Mouse (Mus musculus): ENCODE results near the gene Rab20. TPM values are rescaled to one million over a fixed set of nuclear protein-coding genes. Genes with fewer than 3 reads are reported as not detected.

The Rab20 gene
- total and polyA plus RNA-seq, 3 experiments: not detected

DNA sequence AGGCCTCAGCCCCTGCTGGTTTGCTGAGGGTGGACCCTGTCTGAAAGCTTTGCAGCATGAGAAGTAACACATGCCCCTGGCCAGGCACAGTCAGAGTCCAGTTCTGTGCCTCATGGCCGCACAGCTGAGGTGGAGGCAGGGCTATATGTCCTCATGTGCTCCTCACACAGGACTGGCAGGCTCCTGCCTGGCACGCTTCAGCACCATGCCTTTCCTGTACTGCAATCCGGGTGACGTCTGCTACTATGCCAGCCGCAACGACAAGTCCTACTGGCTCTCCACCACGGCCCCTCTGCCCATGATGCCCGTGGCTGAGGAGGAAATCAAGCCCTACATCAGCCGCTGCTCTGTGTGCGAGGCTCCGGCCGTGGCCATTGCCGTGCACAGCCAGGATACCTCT is 32.7 kb downstream of the Rab20 start:
- no peaks in the 10 kb centered on the region for H3K9me3 ChIP-seq (replicated peaks)
- TF ChIP-seq CTCF (IDR thresholded peaks at IDR 0.05; ENCODE audit: low read depth, low read length) (no peak), GATA1 (IDR thresholded peaks at IDR 0.05; ENCODE audit: borderline replicate concordance, low read length) (no peak), TAL1 (conservative IDR thresholded peaks at IDR 0.05; ENCODE audit: low read depth, low read length) (no peak), GATA2 (IDR thresholded peaks at IDR 0.05; ENCODE audit: borderline replicate concordance, low read depth, low read length) (no peak), POLR2AphosphoS5 (IDR thresholded peaks at IDR 0.05; ENCODE audit: insufficient replicate concordance, low read depth, low read length) (no peak)
- H3K4me3 ChIP-seq (ENCODE audit: low read depth, low read length): no peak overlapping the region
- no peaks in the 10 kb centered on the region for H3K4me1 ChIP-seq (ENCODE audit: insufficient read depth, low read depth, low read length)
- DNase-seq (ENCODE audit: low spot score) (no peak), ATAC-seq (ENCODE audit: extremely low read depth, insufficient number of reproducible peaks, low FRiP score, poor library complexity, severe bottlenecking) (no peak)
- H3K36me3 ChIP-seq (replicated peaks): no peaks in the 10 kb centered on the region
- H3K27me3 ChIP-seq (ENCODE audit: insufficient read depth, low read length): peaks cover 11% of the 10 kb centered on the region

DNA sequence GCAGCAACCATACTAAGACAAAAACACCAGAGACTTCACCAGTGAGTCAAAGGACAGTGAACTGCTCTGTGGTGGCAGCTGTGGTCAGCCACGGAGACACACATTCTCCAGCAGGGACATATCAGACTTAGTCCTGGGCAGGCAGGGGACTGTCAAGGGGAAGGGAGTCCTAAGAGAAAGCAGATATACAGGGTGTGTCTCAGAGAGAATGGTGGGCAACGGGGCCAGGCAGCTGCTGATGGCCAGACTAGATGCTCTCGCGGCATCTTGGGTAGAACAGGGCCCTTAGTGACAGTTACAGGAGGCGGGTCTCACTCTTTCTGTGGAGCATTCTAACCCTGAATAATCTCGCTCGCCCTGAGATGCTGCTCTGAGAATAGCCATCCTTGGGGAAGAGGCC is 34.3 kb downstream of the Rab20 start:
- DNase-seq (ENCODE audit: low spot score) (no peak), ATAC-seq (ENCODE audit: extremely low read depth, insufficient number of reproducible peaks, low FRiP score, poor library complexity, severe bottlenecking) (no peak)
- Histone ChIP-seq H3K9me3 (replicated peaks) (no peaks in the 10 kb centered on the region), H3K27me3 (ENCODE audit: insufficient read depth, low read length) (peaks cover 9% of the 10 kb centered on the region; the same call in 1 of the 2 replicates), H3K36me3 (replicated peaks) (no peaks in the 10 kb centered on the region), H3K4me3 (ENCODE audit: low read depth, low read length) (no peak overlapping the region), H3K4me1 (ENCODE audit: insufficient read depth, low read depth, low read length) (no peaks in the 10 kb centered on the region)
- TF ChIP-seq GATA1 (IDR thresholded peaks at IDR 0.05; ENCODE audit: borderline replicate concordance, low read length): no peak
- TF ChIP-seq TAL1 (conservative IDR thresholded peaks at IDR 0.05; ENCODE audit: low read depth, low read length): no peak
- no peak for TF ChIP-seq POLR2AphosphoS5 (IDR thresholded peaks at IDR 0.05; ENCODE audit: insufficient replicate concordance, low read depth, low read length)
- TF ChIP-seq GATA2 (IDR thresholded peaks at IDR 0.05; ENCODE audit: borderline replicate concordance, low read depth, low read length): no peak
- TF ChIP-seq CTCF (IDR thresholded peaks at IDR 0.05; ENCODE audit: low read depth, low read length): no peak

DNA sequence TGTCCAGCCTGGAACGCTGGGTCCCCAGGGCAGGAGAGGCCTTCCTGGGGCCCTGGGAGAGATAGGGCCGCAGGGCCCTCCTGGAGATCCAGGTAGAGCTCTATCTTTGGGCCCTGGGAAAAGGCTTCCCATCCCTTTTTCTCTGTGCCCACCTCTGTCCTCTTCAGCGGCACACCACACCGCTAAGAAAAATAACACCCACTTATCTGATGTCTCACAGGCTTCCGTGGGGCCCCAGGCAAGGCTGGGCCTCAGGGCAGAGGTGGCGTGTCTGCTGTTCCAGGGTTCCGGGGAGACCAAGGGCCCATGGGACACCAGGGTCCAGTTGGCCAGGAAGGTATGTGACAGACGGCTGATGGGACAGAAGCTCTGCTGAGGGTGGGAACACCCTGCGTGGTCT is 34.9 kb downstream of the Rab20 start:
- Histone ChIP-seq H3K27me3 (ENCODE audit: insufficient read depth, low read length) (peaks cover 9% of the 10 kb centered on the region; the same call in 1 of the 2 replicates), H3K36me3 (replicated peaks) (no peaks in the 10 kb centered on the region), H3K4me1 (ENCODE audit: insufficient read depth, low read depth, low read length) (no peaks in the 10 kb centered on the region), H3K4me3 (ENCODE audit: low read depth, low read length) (no peak overlapping the region), H3K9me3 (replicated peaks) (no peaks in the 10 kb centered on the region)
- DNase-seq (ENCODE audit: low spot score): no peak
- no peak for TF ChIP-seq GATA2 (IDR thresholded peaks at IDR 0.05; ENCODE audit: borderline replicate concordance, low read depth, low read length)
- TF ChIP-seq GATA1 (IDR thresholded peaks at IDR 0.05; ENCODE audit: borderline replicate concordance, low read length): no peak
- TF ChIP-seq CTCF (IDR thresholded peaks at IDR 0.05; ENCODE audit: low read depth, low read length): no peak
- TF ChIP-seq POLR2AphosphoS5 (IDR thresholded peaks at IDR 0.05; ENCODE audit: insufficient replicate concordance, low read depth, low read length): no peak
- TF ChIP-seq TAL1 (conservative IDR thresholded peaks at IDR 0.05; ENCODE audit: low read depth, low read length): no peak
- ATAC-seq (ENCODE audit: extremely low read depth, insufficient number of reproducible peaks, low FRiP score, poor library complexity, severe bottlenecking): no peak

DNA sequence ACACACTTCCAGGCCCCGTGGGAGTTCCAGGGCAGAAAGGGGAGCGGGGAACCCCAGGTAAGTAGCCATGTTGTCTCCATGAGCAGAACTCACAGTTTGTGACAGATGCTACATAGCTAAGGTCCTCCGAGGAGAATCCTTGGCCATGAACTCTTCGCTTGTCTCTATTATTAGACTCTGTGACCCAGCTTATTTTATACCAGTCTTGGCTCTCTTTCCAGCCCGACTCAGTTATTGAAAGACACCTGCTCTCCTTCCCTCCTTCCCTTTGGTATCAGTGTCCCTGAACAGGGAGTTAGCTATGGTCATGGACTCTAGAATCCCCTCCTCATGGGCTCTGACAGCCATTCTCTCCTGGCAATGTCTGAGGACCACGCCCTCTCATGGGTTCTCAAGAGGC is 37.2 kb downstream of the Rab20 start:
- Histone ChIP-seq H3K4me3 (ENCODE audit: low read depth, low read length) (no peak overlapping the region), H3K36me3 (replicated peaks) (no peaks in the 10 kb centered on the region), H3K9me3 (replicated peaks) (no peaks in the 10 kb centered on the region), H3K27me3 (ENCODE audit: insufficient read depth, low read length) (peaks cover 12% of the 10 kb centered on the region; the same call in 1 of the 2 replicates), H3K4me1 (ENCODE audit: insufficient read depth, low read depth, low read length) (no peaks in the 10 kb centered on the region)
- no peak for DNase-seq (ENCODE audit: low spot score)
- ATAC-seq (ENCODE audit: extremely low read depth, insufficient number of reproducible peaks, low FRiP score, poor library complexity, severe bottlenecking): no peak
- no peak for TF ChIP-seq TAL1 (conservative IDR thresholded peaks at IDR 0.05; ENCODE audit: low read depth, low read length)
- no peak for TF ChIP-seq CTCF (IDR thresholded peaks at IDR 0.05; ENCODE audit: low read depth, low read length)
- TF ChIP-seq GATA1 (IDR thresholded peaks at IDR 0.05; ENCODE audit: borderline replicate concordance, low read length): no peak
- TF ChIP-seq GATA2 (IDR thresholded peaks at IDR 0.05; ENCODE audit: borderline replicate concordance, low read depth, low read length): no peak
- no peak for TF ChIP-seq POLR2AphosphoS5 (IDR thresholded peaks at IDR 0.05; ENCODE audit: insufficient replicate concordance, low read depth, low read length)

DNA sequence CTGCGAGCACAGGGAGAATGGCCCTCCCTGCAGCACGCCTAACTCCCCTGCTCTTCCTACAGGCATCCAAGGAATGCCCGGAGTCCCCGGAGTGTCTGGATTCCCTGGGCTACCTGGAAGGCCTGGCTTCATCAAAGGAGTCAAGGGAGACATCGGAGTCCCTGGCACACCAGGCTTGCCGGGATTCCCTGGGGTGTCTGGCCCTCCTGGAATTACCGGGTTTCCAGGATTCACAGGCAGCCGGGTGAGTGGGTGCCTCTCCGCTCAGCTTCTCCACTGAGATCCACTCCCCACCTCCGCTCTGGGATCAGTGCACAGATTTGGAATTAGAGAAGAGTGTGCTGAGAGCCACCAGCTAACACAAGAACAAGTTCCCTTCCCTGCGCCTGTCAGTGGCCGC is 40.6 kb downstream of the Rab20 start:
- no peaks in the 10 kb centered on the region for H3K4me1 ChIP-seq (ENCODE audit: insufficient read depth, low read depth, low read length)
- no peak for DNase-seq (ENCODE audit: low spot score)
- no peaks in the 10 kb centered on the region for H3K36me3 ChIP-seq (replicated peaks)
- TF ChIP-seq GATA2 (IDR thresholded peaks at IDR 0.05; ENCODE audit: borderline replicate concordance, low read depth, low read length): no peak
- no peak for TF ChIP-seq POLR2AphosphoS5 (IDR thresholded peaks at IDR 0.05; ENCODE audit: insufficient replicate concordance, low read depth, low read length)
- TF ChIP-seq GATA1 (IDR thresholded peaks at IDR 0.05; ENCODE audit: borderline replicate concordance, low read length): no peak
- no peak for TF ChIP-seq CTCF (IDR thresholded peaks at IDR 0.05; ENCODE audit: low read depth, low read length)
- TF ChIP-seq TAL1 (conservative IDR thresholded peaks at IDR 0.05; ENCODE audit: low read depth, low read length): no peak
- ATAC-seq (ENCODE audit: extremely low read depth, insufficient number of reproducible peaks, low FRiP score, poor library complexity, severe bottlenecking): no peak
- H3K27me3 ChIP-seq (ENCODE audit: insufficient read depth, low read length): peaks cover 10% of the 10 kb centered on the region; the same call in 1 of the 2 replicates
- H3K4me3 ChIP-seq (ENCODE audit: low read depth, low read length): no peak overlapping the region
- no peaks in the 10 kb centered on the region for H3K9me3 ChIP-seq (replicated peaks)

DNA sequence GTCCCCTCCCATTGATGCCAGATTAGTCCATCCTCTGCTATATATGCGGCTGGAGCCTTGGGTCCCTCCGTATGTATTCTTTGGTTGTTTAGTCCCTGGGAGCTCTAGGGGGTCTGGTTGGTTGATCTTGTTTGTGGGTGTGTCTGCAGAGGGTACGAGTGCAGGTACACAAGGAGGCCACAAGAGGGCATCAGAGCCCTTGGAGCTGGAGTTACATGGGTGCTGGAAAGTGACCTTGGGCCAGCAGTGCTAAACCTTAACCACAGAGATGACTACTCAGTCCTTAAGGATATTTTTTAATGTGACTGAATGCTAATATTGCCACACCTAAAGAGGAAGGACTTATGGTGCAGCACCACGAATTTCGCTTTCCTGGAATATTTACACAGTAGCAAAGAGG is 47.8 kb downstream of the Rab20 start:
- Histone ChIP-seq H3K4me1 (ENCODE audit: insufficient read depth, low read depth, low read length) (no peaks in the 10 kb centered on the region), H3K36me3 (replicated peaks) (no peaks in the 10 kb centered on the region), H3K9me3 (replicated peaks) (no peaks in the 10 kb centered on the region), H3K27me3 (ENCODE audit: insufficient read depth, low read length) (peaks cover 8% of the 10 kb centered on the region; the same call in 1 of the 2 replicates), H3K4me3 (ENCODE audit: low read depth, low read length) (no peak overlapping the region)
- TF ChIP-seq GATA2 (IDR thresholded peaks at IDR 0.05; ENCODE audit: borderline replicate concordance, low read depth, low read length): no peak
- TF ChIP-seq POLR2AphosphoS5 (IDR thresholded peaks at IDR 0.05; ENCODE audit: insufficient replicate concordance, low read depth, low read length): no peak
- peak; percentile 59; the same call in 1 of the 2 replicates for TF ChIP-seq CTCF (IDR thresholded peaks at IDR 0.05; ENCODE audit: low read depth, low read length)
- no peak; the same call in 1 of the 2 replicates for ATAC-seq (ENCODE audit: extremely low read depth, insufficient number of reproducible peaks, low FRiP score, poor library complexity, severe bottlenecking)
- no peak for DNase-seq (ENCODE audit: low spot score)
